9 mouse cellular contexts compared by ENCODE assay signal in genomic region chr10:120635818-120636543, GRCm38 (mm10).
DNase-seq lines count a peak whose midpoint lies in the region; ATAC-seq and TF ChIP-seq lines count a peak whose summit lies in the region.
"Had no signal": no experiment of that assay in that cellular context is flagged by ENCODE, and none has a peak within 500 bp of the region (broad histone marks: within the 10 kb centered on the region; RNA-seq: fewer than 3 reads in every experiment).

No protein-coding gene starts in this region.

- no peak overlapping the region for H3K4me2 ChIP-seq in liver, embryonic 11.5 days
- H3K4me2 ChIP-seq: limb, embryonic 12.5 days had no signal

- DNase-seq in liver, adult 2 months (ENCODE audit: extremely low read depth, low read depth, low spot score): peak; percentile 77
- no peak for DNase-seq in liver, embryonic 11.5 days (ENCODE audit: low spot score)
- peak; percentile 49 for DNase-seq in c-Kit-positive CD71-negative TER-119-negative erythroid progenitor cells, embryonic 14.5 days (ENCODE audit: low read depth)
- DNase-seq in gastrocnemius, postnatal 10 days: peak; percentile 9
- peak; percentile 3 to 4 for DNase-seq in layer of hippocampus, adult 8-10 months (ENCODE audit: low spot score in 2 of 2)
- peak; percentile 1 for DNase-seq in ovary, postnatal 10 days (ENCODE audit: low spot score)
- DNase-seq in left cerebral cortex, adult 9 months (ENCODE audit: low spot score in 2 of 2): no peak
- DNase-seq in thymus, postnatal 36 days: no peak

- H3K27ac ChIP-seq in liver, adult 2 months (replicated peaks; ENCODE audit: insufficient read depth, low read depth, low read length): no peak overlapping the region
- no peak overlapping the region for H3K27ac ChIP-seq in liver, embryonic 11.5 days (ENCODE audit: low read depth, low read length)
- H3K27ac ChIP-seq: limb, embryonic 12.5 days had no signal

- no peak for TF ChIP-seq POLR2A in liver, adult 2 months (IDR thresholded peaks at IDR 0.05; ENCODE audit: extremely low read depth, insufficient read depth, low read length)

- no peak for TF ChIP-seq CTCF in liver, adult 2 months (IDR thresholded peaks at IDR 0.05; ENCODE audit: low read depth, low read length)

- 30% methylated on average over 21 of the region's 21 CpGs for WGBS in liver, adult 2 months
- WGBS in liver, embryonic 11.5 days: 51% methylated on average over 21 of the region's 21 CpGs

- H3K36me3 ChIP-seq in liver, adult 2 months (ENCODE audit: control insufficient read depth, insufficient read depth, low read length): no peaks in the 10 kb centered on the region
- H3K36me3 ChIP-seq in liver, embryonic 11.5 days (ENCODE audit: control insufficient read depth, insufficient read depth, low read length): no peaks in the 10 kb centered on the region
- H3K36me3 ChIP-seq: limb, embryonic 12.5 days had no signal

- H3K4me1 ChIP-seq in liver, adult 2 months (ENCODE audit: control insufficient read depth, insufficient read depth, low read length): no peaks in the 10 kb centered on the region
- peaks cover 3% of the 10 kb centered on the region; the same call in 1 of the 2 replicates for H3K4me1 ChIP-seq in liver, embryonic 11.5 days (replicated peaks; ENCODE audit: control insufficient read depth, insufficient read depth, low read length)

- no peaks in the 10 kb centered on the region for H3K27me3 ChIP-seq in liver, adult 2 months (ENCODE audit: control insufficient read depth, insufficient read depth, low read length)
- no peaks in the 10 kb centered on the region for H3K27me3 ChIP-seq in liver, embryonic 11.5 days (replicated peaks; ENCODE audit: control insufficient read depth, insufficient read depth, low read length)
- H3K27me3 ChIP-seq: limb, embryonic 12.5 days had no signal

- ATAC-seq in liver, embryonic 11.5 days (replicated peaks; ENCODE audit: low FRiP score): no peak

- no peak overlapping the region for H3K9ac ChIP-seq in liver, adult 2 months (ENCODE audit: low read depth, low read length)
- H3K9ac ChIP-seq in liver, embryonic 11.5 days (ENCODE audit: low read depth, low read length): no peak overlapping the region
- H3K9ac ChIP-seq: limb, embryonic 12.5 days had no signal

- H3K4me3 ChIP-seq in liver, adult 2 months (ENCODE audit: insufficient read depth, low read depth, low read length): no peak overlapping the region
- no peak overlapping the region for H3K4me3 ChIP-seq in liver, embryonic 11.5 days (ENCODE audit: low read depth, low read length)
- H3K4me3 ChIP-seq: limb, embryonic 12.5 days had no signal

- no peaks in the 10 kb centered on the region for H3K9me3 ChIP-seq in liver, embryonic 11.5 days (ENCODE audit: control insufficient read depth, low read length)
- H3K9me3 ChIP-seq: limb, embryonic 12.5 days had no signal

- no peaks in the 10 kb centered on the region for H3K79me2 ChIP-seq in liver, adult 2 months (ENCODE audit: control insufficient read depth, insufficient read depth, low read length)

Comparison
In these comparisons a context has a peak if more than half of its experiments do, and no peak if none do; other contexts are left out.
1. DNase-seq: peak in liver, adult 2 months (single experiment), c-Kit-positive CD71-negative TER-119-negative erythroid progenitor cells, embryonic 14.5 days (single experiment), gastrocnemius, postnatal 10 days (single experiment), layer of hippocampus, adult 8-10 months (2 of 2) and ovary, postnatal 10 days (single experiment); none in liver, embryonic 11.5 days (single experiment), left cerebral cortex, adult 9 months (0 of 2) and thymus, postnatal 36 days (0 of 2).